Mouse (Mus musculus) cerebellum, postnatal 36 days (tissue): ENCODE measurements around the gene Gm20388.
A peak's percentile ranks its signal among the peaks of the same experiment; 100 is the strongest.

Experiments
- DNase-seq, 2 experiments: peaks; one replicate each; pipeline ENCODE4 v3.0.0; 2021 to 2022; ENCODE audit warnings: mixed read lengths in 2 of 2

Gm20388 gene

DNA sequence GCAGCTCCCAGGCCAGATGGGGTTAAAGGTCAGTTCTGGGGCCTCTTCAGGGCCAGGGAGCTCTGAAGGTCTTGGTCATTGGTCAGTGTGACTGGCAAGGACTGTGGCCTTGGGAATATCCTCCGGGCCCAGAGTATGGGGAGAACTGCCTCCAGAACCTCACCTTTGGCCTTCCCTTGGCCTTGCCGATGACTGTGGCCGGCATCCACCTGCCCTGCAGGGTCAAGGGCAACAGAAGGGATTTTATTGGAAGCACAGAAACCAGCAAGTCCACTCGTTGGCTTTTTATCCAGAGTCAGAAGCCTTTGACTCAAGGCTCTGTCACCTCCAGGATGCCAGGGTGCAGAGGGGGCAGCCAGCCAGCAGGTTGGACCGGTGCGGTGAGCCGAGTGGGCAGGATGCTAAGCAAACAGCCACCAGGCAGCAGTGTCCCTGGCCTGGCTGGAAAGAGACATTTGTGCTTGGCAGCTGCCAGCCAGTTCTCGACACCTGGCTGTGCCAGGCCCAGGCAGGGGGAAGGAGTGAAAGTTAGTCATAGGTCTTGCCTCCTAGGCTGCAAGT, 590.1 kb downstream of the Gm20388 start:
- DNase-seq, result peak; percentile 59 to 66

DNA sequence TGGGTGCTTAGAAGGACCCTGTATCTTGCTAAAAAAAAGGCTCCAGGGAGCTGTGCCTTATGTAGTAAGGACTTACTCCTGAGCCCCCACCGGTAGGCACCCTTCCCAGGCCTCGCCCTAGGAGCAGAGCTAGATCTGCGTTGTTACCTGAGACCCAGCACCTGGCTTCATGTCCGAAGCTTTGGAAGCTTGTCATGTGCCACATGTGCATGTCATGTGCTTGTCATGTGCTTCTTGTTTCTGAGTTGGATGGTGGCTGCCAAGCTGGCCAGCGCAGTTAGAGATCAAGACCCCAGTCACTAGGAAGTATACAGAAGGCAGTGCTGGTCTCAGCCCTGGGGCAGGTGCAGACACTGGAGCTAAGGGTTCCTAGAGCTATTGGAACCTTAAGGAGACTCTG, 590.8 kb downstream of the Gm20388 start:
- no peak for DNase-seq

DNA sequence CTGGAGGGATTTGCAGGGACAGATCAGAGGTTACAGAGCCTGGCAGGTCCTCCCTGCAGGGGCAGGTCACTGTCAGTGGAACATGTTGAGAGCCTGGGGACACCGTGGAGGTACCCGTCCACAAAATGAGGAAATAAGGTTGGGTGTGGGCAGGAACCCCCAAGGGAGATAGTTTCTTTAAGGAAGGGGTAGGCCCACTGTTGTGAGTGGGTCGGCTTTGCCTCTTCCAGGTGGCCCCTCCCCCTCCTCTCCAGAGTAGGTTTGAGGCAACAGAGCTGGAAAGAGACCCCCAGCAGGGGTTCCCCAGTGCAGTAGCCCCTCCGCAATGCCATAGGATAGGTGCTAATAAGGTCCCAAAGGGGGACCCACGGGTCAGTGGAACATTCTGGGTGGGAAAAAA, 591.8 kb downstream of the Gm20388 start:
- DNase-seq, result no peak

DNA sequence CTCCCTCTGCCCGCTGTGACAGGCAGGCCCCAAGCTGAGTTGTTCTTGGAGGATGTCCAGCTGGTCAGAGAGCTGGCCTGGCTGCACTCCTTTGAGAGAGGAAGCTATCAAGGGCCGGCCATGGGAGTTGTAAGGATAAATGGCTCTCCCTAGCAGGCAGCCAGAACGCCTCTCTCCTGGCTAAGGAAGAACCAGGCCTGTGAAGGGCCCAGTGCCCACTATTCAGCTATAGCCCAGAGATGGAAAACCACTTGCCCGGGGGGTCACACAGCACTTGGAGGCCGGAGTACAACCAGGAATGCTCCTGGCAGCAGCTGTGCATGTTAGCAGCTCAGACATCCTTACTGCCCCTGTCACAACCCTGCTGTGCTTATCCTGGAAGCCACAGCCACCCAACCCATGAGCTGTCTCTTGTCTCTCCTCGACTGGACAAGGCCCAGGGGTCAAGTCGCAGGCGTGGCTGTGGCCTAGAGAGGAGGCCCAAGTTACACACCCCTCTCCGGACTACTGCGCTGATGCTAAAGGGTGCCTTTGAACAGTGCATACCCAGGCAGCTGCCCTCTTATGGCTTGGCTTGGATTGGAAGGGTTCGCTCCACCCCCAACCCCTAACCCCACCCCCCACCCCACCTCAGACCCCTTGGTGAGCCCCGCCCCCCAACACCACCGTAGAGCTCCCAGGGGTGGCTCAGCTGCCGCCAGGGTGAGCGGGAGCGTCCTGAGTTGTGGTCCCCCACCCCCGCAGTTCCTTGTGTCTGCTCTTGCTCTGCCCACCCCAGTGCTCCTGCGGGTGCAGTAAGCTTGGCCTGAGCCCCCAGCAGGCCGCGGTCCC, 593.8 kb downstream of the Gm20388 start:
- DNase-seq, result peak; percentile 73 to 80

DNA sequence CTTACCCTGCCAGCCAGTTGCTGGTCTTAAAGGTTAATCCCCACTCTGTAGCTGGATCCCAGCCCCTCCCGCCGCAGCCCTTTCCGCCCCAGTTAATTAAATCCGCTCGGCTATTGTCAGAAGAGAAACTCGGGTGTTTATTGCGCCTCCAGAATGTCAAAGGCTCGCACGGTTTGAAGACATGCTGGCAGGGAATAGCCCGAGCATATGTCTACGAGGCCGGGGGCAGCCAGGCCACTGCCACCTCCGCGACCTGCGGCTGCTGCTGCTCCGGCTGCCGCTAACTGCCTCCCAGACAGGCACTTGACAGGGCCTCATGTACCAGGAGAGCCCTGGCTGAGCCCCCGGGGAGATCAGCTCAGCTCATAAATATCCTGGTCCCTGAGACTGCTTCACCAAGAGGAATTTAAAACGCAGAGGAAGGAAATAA, 594.5 kb downstream of the Gm20388 start:
- peak; percentile 80 to 84 for DNase-seq

DNA sequence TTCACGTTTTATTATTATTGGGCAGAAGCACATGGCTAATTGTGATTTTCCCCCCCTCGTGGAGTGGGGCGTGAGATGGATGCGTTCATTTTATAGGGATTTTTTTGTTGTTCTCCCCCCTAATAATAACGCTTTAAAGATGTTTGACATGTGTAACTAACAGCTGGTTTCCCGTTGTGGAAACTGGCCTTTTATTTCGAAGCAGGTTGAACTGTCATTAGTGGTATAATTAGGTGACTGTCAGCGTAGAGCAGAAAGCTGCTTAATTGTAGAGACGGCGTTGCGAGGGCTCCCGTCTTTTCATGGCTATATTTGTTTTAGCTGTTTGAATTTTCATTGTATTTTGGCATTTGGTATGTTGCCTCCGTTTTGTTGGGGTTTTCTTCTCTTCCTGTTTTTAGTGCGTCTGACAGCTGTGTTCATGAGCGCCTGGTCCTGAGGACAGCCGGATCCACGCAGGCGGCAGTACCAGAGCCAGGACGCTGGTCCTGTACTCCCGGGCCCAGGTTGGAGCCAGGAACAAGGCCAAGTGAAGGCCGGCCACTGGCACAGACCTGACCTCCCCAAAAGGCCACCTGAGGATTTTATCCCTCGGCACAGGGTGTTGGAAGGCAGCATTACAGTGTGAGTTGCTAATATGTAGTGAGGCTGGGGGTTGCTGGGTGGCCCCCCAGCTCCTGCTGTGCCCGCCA, 595.1 kb downstream of the Gm20388 start:
- DNase-seq, result peak in 1 of 2 experiments; percentile 53

DNA sequence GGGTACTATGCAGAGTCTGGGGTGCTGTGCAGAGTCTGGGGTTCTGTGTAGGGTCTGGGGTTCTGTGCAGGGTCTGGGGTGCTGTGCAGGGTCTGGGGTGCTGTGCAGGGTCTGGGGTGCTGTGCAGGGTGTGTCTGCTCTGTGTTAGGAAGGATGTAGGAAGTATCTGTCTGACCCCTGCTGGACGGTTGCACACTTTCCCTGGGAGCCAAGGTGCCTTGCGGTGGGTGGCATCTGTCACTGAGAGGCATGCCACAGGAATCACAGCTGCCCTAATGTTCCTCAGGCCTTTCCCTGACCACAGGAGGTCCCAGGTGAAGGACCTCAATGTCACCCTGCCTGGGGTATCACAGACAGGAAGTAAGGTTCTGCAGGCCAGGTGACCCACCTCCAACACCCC, 595.9 kb downstream of the Gm20388 start:
- DNase-seq, result no peak

DNA sequence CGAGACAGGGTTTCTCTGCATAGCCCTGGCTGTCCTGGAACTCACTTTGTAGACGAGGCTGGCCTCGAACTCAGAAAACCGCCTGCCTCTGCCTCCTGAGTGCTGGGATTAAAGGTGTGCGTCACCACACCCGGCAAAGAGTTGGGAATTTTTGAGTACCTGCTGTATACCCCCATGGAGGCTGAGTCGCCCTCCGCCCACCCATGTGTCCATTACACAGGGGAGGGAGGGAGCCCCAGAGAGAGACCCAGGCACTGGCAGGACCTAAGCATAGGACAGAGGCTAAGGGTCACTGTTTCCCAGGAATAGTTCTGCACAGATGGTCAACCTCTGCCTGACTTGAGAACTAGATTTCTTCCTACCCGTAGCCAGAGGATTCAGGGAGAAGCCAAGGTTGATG, 596.6 kb downstream of the Gm20388 start:
- DNase-seq, result no peak

DNA sequence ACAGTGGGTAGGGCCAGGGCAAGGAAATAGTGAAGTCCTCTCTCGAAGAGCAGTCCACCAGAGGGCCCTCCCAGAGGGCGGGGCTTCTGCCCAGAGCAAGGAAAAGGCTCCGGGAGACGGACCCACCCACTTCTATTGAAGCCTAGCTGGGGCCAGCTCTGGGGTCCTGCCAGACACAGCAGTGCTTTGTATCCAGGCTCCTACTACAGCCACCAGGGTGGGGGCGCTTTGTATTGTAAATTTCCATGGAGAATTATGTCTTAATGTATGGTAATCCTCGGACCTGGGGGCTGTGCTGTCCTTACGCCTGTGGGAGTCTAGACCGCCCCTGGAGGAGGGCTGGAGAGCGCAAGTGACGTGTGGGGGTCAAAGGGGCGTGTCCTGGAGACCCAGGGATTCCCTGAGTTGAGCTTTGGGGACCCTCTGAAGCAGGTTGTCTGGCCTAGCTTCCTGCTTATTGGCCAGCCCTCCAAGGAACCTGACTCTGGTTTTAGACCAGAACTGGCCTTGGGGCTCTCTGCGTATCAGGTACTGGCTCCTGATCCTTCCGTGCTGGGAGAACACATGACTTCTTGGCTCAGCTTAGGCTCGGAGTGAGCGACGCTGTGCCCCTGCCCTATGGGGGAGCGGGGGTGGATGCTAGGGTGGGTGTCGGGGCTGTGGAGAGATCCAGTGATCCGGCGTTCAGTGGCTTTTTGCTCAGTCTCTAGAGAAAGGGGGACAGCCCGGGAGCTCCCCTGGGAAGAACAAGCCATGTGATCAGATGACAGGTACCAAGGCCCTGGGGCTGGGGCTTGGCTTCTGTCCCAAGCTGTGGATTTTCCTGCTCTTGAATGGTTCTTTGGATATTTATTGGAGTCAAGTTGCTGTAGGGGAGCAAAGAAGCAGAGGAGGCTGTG, 598.7 kb downstream of the Gm20388 start:
- no peak for DNase-seq

DNA sequence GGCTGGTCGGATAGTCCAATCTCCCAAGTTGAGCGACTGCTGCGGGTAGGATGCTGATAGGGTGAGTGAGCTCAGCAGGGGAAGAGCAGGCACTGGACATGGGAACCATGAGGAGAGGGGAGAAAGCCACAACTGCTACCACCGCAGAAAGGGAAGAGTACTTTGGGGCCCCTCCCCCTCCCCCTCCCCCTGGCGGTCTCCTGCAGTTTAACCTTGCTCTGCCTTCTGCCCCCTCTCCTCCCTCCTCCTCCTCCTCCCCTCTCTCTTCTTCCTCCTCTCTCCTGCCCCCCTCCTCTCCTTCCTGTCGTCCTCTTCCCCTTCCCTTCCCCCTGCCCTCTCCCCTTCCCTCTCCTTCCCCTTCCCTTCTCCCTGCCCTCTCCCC, 599.4 kb downstream of the Gm20388 start:
- no peak for DNase-seq

DNA sequence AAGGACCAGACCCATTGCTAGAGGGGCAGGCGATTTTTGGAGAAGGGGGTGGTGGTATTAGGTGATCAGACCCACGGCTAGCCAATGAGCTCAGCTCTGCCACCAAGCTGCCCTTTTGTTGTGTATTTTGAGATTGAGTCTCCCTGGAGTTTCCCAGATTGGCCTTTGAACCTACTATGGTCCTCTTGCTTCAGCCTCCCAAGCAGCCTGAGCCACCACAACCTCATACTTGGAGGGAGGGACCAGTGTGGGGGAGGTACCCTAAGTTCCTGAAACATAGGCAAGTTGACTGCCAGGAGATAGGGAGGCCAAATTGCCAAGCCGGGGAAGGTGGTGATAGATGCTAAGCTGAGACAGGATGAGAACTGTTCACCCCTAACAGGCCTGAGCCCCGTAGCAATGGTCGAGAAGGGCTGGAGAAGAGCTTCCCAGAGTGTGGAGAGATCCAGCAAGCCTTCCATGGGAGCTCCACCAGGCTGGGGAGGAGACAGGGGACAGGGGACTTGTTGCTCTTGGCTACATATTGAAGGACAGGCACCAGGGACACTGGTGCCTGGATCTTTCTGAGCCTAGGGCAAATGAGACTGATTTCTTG, 600.3 kb downstream of the Gm20388 start:
- DNase-seq, result no peak

DNA sequence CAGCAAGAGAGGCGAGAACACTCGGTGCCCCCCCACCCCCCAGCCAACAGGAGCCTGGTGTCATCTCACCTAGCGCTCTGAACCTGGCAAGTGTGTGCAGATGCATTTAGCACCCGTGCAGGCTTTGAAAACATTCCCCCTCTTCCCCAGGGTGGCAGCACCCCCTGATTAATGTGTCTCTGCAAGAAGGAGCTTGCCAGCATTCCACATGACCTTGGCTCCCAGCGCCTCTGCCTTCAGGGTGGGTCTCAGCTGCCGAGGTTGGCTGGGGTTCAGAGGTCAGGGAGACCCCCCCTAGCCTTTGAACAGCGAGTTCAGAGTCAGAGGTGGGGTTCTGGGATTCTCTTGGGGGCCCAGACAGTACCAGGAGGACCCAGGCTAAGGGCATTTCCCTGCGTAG, 601.1 kb downstream of the Gm20388 start:
- no peak for DNase-seq

DNA sequence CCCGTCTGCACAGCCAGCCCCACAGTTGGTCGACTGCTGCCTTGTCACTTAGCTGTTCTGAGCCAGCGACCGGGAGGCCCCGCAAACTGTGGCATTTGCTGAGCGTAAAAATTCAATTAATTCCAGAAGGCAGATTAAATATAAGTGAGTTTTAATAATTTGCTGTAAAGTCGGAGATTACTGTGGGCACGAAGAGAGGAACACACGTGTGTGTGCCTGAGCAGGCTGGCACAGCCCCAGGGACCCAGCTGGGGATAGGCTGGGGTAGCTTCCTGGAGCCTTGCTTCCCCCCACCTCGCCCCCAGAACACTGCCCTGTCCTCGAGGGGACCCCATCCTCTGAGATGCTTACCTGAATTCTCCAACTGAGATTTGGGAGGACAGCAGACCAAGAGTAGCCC, 601.7 kb downstream of the Gm20388 start:
- no peak for DNase-seq

DNA sequence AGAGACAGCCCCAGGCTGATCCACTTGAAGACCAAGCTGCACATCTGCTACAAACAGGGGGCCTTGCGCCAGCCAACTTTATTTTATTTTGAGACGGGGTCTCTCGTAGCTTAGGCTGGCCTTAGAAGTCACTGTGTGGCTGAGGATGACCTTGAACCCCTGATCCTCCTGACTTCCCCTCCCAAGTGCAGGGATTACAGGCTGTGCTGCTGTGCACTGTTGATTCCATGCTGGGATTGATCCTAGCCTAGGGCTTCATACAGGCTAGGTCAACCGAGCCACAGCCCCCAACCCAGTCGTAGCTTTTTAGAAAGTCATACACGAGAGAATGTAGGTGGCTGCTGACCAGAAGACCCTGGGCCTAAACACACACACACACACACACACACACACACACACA, 602.5 kb downstream of the Gm20388 start:
- no peak for DNase-seq

DNA sequence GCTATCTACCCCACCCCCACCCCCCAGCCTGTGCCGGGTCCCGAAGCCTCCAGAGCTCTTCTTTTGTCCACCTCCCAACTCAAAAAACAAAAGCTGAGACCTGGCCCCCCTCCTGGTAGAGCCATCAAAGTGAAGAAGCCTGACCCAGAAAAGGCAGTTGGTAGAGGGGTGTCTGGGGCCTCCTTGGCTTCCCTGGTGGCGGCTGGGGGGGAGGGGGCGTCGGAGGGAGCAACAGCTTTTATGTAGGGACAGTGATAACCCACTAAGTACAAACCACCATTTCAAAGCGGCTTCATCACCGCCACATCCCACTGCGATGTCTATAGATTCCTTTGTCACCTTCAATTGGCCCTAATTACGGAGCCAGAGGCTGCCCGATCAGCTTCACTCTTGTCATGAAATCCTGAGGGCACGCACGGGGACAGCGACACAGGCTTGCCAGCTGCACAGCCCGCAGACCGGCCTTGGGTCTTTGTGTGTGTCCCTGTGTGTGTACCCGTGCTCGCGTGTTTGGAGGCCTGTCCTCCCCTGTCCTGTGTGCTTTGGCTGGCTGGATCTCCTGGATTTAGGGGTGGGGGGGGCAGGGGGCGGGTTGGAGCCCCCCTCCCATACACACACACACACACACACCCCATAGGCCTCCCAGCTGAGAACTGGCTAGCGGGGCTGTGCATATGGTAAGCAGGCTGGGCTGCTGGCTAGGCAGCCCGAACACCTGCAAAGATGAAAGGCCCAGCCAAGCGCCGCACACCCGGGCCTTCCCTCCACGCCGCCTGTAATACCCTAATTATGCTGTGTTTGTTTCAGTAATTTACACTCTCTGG, 603.2 kb downstream of the Gm20388 start:
- peak; percentile 54 to 61 for DNase-seq

DNA sequence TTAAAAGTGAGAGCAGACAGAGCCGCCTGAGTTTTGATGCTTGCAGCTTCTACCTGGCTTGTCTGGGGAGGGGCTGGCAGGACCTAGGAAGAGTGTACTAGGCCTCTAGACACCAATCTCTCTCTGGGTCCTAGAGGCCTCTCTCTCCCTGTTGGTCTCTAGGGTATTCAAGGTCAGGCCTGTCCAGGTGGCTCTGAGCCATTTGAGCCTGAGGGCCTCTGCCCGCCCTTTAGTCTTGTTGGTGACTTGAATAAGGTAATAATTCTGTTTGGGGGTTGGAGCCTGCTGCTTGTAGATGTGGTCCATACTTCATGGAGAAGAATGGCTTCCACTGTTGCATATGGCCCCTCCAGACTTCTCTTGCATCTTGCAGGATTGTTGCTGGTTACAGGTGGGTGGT, 604.6 kb downstream of the Gm20388 start:
- DNase-seq, result no peak

DNA sequence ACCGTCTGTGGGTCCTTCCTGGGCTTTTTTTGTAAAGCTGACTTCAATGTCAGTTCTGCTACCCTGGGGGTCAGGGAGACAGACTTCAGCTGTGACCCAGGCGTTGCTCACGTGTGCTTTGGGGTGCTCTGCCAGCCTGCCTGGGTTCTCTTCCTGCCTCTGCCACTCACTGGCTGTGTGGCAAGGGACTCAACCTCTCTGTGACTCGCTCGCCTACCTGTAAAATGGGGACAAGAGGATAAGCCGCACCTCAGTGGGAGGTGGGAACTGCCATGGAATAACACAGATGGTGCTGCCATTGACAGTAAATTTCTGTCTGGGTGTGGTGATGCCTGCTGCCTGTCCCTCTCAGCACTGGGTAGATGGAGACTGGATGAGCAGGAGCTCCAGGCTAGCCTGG, 605.0 kb downstream of the Gm20388 start:
- DNase-seq, result no peak

DNA sequence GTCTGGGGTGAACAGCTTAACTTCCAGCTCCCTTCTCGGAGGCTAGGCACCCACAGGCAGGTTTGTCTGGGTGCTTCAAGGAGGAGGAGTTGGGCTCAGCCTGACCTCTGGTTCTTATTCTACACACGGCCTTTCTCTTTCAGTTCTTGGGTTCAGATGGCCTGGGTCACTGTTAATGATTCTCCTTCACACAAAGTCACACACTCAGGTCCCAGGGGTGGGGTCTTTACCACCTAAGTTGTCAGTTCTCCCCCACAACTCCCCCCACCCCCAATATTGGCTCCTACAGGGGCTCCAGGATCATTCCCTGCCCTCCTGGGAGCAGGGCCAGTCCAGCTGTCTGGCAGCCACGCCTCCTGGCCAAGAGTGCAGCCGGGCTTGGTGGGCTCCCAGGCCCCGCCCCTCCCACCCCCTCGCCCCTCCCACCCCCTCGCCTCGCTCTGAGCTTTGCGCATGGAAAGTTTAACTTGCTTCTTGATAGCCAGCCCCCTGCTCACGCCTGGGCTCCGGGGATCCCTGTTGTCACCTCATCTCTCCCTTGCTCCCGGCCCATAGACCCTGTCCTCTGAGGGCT, 605.6 kb downstream of the Gm20388 start:
- no peak for DNase-seq

DNA sequence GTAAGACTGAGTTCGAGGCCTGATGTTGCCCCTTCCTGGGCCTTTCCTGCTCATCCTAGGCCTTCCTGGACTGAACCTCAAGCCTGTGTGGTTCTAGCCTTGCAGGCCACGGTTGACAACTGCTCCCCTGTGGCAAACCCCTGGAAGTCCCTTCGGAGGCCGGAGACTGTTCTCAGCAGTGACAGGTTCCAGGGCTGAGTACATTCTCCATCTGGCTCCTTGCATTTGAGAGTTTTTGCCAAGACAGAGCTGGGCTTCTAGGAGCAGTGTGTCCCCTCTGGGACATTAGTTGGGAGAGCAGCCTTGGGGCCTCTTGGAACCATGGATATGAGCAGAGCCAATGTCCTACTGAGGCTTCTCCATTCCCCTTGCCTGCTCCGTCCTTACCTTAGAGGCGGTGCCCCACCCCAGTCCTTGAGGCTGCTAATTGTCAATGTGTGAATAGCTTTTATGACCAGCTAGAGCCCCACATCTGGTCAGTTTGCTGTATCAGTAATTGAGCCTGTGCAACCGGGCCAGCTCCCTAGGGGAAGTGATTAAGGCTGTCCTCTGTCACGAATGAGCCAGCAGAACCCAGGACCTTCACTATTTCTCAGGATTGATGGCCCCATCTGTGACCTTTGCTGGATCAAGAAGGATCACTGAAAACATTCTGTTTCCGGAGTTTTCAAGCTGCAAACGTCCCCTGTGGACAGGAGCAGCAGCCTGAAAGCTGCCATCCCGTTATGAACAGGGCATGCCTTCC, 607.2 kb downstream of the Gm20388 start:
- no peak for DNase-seq

DNA sequence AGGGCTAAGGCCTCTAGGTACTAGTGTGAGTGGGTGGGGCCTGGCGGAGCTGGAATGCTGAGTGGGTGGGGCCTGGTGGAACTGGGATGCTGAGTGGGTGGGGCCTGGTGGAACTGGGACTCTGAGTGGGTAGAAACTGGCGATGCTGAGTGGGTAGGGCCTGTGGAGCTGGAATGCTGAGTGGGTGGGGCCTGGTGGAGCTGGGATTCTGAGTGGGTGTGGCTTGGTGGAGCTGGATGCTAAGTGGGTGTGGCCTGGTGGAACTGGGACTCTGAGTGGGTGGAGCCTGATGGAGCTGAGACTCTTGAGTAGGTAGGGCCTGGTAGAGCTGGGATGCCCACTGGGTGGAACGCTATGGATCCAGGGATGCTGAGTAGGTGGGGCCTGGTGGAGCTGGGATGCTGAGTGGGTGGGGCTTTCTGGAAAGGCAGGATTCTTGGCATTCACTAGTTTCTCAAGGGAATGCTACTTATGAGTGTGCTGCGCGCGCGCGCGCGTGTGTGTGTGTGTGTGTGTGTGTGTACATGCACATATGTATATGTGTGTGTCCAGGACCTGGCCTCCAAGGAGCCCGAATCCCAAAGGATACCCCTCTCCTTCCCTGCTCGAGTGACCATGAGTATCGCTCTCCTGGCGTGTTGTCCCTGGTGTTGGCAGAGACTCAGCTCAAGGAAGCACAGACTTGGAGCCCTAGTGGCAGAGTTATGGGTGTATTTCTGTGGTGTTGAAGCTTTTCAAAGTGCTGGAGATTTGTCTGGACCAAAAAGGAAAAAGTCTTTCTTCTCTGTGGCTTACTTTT, 608.3 kb downstream of the Gm20388 start:
- no peak for DNase-seq
